Mouse (Mus musculus) thymus, postnatal 36 days (tissue): Measurements from ENCODE around the gene Ago3.
A peak's percentile ranks its signal among the peaks of the same experiment; 100 is the strongest.

Source experiments
- DNase-seq, 2 experiments: peaks; one replicate each; pipeline ENCODE4 v3.0.0; 2022; ENCODE audit warnings: mixed read lengths in 2 of 2

Ago3 gene

DNA sequence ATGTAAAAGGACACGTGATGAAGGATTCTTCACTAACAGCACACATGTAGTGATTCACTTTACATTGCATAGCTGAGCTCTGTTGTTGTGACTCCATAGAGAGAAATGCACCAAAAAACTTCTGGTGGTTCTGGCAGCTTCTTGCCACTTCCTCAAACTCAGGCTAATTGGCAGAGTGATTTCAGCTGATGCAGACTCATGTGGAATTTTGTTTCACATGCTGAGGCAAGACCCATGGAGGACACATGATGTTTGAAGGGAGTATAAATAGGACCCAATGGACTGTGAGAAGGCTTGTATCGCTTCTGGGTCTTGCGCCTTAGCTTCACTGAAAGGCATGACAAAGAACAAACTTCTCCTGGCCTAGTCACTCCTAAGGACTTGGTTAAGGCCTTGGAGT lies 16.8 kb downstream of the Ago3 start:
- no peak for DNase-seq

DNA sequence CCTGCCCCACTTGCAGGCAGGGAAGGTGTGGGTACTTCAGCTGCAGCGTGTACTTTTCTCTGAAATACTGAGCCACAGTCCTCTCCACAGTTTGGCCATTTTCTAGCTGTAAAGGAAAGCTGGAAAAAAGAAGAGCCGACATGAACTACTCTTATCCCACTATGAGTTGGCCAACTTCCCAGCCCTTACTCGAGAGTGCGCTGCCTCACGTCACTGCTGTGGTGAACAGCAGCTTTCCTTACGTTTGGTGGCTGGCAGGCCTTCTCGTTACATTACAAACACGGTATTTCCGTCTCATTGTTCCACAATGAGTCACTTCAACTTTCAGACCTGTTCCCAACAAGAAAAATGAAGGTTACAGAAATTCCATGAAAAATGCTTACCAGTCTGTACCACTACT lies 57.9 kb downstream of the Ago3 start:
- DNase-seq = no peak

DNA sequence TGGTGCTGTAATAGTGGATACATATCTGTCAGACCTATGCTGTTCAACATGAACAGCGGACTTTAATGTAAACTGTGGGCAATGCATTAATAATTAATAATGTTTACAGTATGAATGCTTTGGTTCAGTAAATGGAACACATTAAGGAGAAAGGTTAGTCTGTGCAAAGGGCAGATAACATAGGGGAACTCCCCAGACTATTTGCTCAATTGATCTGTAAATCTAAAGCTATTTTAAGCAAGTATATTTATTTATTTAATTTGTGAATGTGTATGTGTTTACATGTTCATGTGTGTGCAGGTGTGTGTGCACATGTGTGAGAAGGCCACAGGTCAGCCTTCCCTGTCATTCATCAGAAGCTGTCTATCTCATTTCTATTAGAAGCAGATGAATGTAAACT lies 69.3 kb downstream of the Ago3 start:
- DNase-seq = no peak

DNA sequence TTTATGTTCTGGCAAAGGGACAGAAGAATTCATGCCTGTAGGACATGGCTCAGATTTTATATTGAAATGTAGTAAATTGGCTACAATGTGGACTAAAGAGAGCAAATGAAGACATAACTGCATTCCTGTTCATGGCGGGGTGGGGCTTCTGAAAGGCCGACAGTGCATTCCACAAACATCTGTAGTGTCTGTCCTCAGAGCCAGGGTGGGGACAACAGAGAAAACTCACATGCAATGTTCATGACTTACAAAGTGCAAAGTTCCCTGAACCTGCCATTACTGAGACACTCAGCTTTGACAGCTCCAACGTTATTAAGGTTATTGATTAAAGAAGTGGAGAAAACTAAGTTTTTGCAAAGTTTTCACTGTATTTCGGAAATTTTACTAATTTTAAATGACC lies 85.9 kb downstream of the Ago3 start:
- no peak for DNase-seq

DNA sequence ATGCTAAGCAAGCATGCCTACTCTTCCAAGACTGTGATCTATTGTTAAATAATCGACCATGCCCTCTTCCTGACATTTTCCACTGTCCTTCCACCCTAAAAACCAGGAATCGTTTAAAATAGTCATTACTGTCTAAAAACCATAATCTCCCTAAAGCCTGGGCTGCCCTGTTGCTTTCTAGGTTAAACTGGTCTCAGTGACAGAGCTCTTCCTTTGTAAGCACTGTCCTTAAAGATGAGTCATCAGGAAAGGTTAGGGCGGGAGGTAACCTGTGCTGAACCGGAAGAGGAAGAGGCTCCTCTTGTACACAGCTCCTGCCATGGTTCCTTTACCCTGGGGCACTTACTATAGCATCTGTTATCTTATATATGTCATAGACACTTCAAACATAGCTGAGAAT lies 89.9 kb downstream of the Ago3 start:
- no peak for DNase-seq

DNA sequence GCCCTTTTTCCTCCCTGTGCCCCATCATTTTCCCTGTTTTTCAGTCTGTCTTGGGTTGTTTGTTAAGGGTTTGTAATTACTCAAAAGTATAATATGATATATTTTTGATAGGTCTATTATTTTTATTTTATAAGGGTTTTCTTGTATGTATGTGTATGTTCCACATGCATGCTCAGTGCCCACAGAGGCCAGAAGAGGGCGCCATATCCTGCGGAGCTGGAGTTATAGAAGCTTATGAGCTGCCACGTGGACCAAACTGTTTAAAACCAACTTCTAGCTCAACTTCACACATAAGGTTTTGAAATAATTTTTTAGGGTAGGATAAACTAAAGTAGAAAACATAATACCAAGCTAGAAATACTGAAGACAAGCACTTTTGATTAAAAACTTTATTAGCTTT lies 97.0 kb downstream of the Ago3 start:
- DNase-seq = peak in 1 of 2 experiments; percentile 19

DNA sequence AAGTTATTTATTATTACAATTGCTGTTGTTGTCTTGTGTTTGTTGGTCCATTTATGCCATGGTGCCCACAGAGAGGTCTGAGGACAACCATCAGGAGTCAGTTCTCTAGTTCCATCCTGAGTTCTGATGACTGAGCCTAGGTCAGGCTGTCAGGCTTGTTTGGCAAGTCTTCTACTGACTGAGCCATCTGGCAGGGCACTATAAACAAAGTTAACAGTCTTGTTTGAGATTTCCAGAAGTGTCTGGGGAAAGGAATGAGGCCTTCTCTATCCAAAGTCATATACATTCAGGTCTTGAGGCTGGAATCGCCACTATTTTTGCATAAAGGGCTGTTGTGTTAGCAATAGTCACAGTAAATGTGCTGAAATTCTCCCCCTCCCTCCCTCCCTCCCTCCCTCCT lies 97.6 kb downstream of the Ago3 start:
- no peak for DNase-seq

DNA sequence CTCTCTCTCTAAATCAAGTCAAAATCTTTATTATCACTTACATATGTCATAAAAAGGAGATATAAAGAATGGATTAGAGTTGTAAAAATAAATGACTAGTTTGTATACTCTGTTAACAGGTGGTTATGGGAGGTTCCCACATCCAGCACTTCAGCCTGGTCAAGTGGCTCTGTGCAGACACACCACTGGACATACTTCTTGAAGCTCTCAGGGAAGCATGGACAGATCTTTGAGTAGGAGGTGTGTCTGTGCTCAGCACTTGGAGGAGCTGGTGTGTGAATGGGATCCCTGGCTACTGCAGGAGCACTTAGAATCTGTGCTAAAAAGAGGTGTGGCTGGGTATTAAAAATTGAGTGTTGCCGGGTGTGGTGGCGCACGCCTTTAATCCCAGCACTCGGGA lies 99.1 kb downstream of the Ago3 start:
- no peak for DNase-seq

DNA sequence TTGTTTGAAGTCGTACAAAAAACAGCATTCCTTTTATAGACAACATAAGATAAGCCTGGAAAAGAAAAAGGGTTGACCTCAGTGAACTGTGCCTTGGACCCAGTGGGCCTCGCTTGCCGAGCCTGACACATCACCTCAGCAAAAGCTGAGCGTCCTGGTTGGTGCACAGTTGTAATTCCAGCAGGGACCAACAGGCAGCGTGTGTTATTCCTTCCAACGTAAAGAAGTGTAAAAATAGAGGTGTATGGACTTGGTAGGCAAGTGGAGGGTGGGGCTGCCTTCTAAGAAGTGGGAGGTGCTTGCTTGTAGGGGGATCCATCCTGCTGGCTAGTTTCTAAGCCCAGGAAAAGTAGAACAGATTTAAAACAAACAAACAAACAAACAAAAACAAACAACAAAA lies 103.3 kb downstream of the Ago3 start:
- DNase-seq = no peak

DNA sequence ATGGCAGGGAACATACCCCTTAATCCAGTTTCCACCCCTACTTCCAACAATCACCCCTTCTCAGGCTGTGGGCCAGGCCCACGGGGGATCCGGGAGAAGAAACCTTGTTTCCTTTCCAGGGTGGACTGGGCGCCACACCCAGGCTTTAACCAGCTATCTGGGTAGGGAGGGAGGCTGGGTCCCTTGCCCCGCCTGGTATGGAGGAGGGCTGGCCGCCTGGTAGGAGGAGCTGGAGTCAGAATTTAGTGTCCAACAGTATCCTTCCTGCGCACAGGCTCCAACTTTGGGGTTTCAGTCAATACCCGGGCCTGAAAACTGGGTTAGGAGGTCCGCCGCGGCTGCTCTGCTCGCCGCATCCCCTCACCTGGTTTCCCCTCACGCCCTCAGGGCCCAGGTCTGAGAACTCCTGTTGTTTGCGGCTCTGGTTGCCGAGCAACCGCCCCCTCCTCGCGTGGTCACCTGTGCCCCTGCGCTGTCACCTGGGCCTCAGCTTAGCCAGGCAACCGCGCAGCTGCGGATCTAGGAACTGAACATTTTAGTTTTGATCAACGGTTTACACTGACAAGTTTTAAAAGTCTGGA lies 104.0 kb downstream of the Ago3 start, which contains the start of gene Tekt2:
Gene Tekt2 (minus strand): TSS at position 408 of the 581 bp plus-strand sequence.
- DNase-seq = no peak

DNA sequence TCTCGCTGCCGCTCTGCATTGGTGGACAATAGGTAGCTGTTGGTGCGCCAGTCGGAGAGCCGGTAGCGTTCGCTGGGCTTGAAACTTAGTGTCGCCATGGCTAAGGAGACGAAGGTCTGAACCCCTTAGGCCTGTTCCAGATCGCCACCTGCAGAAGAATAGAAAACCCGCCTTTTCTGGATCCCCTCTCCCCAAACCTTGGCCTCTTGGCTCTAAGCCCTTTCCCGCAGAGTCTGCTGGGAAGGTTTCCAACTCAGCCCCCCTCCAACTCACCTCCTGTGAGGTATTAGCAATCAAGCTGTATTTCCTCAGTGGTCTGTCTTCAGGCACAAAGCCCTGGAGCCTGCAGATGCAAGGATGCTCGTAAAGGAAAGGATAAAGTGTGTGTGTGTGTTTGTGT lies 104.5 kb downstream of the Ago3 start:
- no peak for DNase-seq

DNA sequence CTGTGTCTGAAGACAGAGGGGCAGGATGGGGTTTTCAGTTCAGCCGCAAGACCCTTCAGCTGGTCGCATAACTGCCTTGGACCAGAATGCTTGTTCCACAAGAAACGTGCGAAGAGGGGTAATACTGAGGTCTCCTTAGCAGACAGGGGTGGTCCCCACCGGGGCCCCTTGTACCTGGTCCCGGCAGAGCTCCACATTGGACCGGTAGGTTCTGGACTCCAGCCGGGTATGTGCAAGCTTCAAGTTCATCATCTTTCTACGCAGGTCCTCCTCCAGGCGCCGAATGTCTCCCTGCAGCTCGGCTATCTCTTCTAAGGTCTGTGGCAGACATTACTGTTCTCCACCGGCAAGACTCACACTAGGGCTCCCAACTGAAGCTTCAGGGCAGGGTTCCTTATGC lies 106.7 kb downstream of the Ago3 start:
- no peak for DNase-seq

DNA sequence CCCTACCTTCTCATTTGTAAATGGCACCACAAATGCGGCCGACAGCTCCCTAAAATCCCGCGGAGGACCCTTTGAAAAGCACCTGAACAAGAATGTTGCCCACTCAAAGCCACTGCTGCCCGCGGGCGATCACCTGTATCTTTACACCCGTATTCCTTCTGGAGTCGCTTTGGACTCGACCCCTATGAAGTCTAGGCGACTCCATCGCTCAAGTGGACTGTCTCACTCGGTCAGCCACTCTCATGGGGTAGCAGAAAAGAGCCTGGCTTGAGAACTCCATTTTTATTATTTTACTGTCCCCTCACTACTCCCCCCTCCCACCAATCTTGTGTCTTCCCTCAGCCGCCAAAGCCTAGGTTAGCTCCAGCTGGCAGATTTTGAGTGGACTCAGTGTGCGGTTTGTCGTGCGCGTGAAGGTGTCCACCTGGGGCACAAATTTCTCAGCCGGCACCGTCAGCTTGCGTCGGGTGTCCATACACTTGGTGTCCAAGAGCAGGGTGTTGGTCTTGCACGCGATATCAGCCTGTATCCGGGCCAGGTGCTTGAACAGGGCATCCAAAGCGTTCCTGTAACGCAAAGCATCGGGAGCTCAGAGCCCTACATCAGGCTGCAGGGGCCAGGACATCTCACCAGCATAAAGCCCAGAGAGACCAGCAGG lies 107.4 kb downstream of the Ago3 start:
- DNase-seq = peak in 1 of 2 experiments; percentile 33

DNA sequence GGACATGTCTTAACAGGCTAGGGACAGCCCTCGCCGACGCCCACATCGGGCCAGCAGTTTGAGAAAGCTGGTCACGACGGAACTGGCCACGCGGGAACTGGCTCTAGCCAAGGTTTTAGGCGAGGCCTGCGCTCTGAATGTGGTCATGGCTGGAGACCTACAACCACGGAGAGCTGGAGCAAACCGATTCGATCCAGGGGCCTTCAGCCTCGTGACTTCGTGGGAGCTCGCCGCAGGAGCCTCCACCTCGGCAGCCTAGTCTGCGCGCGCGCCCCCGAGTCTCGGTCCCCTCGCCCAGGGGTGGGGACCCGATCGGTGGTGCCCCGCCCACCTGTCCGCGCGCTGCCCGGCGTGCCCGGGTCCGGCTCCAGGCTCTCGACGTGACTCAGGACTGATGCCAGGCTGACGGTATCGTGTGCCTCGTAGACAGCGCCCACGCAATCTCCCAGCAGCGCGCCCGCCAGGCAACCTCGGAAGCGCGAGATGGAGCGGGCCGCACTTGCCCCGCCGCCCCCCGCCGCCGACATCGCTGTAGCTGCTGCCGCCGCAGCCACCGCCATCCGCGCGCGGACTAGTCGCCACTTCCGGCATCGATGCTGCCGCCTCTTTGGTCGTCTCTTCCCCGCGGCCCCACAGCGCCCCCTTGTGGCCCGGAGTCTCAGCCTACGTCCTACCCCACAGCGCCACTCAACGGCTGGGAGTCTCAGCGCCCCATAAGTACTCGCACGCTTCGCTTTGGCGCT lies 108.1 kb downstream of the Ago3 start, which contains the start of gene Adprhl2:
Gene Adprhl2 (minus strand): TSS at position 593 of the 743 bp plus-strand sequence.
- peak; percentile 97 to 99 for DNase-seq

DNA sequence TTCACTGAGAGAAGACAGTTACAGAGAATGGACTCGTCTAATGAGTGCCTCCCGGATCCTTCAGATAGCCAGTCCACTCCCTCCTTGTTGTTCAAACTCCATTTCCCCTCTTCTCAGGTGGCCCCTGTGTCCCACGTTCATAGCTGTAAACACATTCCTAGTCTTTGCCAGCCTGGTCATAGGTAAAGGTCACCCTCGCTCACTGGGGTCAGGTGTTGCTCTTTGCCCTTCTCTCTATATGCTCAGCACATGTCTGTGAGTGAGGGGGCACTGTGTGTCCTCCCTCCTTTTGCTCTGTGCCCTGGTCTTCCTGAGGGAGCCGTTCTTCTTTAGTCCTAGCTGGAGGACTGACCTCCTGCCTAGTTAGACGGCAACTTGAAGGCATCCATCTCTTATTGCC lies 109.5 kb downstream of the Ago3 start:
- no peak for DNase-seq

DNA sequence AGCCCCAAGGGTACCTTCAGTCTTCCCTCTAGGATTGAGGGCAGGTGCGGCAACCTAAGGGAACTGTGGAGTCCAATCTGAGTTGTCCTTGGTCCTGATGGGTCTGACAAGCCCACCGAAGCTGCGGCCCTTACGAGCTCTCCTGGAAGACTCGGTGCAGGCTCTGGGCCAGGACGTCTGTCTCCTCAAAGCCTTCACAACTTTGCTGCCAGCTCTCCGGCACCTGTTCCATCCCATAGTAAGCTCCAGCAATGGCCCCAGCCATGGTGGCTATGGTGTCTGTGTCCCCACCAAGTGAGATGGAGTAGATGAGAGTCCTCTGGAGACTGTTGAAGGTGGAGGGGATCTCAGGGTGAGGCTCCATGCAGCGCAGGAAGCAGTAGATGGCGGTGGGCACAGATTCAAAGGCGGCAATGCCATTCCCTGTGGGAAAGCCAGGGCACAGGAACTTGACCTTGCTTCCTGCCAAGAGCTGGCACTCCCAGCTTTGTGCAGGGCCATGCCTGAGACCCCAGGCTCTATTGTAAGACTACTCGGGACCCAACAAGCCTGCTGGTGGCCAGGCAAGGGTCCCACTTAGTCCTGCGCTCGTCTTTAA lies 112.8 kb downstream of the Ago3 start:
- no peak for DNase-seq

DNA sequence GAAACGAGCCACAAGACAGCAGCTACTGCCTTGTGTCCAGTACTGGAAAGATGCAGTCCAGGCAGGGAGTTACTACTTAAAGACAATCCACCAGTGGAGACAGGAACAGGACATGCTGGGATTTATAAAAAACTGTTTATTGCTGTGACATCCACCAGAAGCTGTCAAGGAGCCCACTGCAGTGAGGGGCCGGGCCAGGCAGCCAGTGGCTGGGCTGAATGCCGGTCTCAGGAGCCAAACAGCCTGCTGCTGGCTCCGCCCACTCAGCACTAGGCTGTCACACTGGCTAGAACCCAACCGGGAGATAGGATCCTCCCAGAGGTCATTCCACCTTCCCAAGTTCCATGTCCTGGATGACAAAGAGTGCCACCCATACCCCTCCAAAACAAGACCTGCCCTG lies 113.4 kb downstream of the Ago3 start:
- DNase-seq = no peak

DNA sequence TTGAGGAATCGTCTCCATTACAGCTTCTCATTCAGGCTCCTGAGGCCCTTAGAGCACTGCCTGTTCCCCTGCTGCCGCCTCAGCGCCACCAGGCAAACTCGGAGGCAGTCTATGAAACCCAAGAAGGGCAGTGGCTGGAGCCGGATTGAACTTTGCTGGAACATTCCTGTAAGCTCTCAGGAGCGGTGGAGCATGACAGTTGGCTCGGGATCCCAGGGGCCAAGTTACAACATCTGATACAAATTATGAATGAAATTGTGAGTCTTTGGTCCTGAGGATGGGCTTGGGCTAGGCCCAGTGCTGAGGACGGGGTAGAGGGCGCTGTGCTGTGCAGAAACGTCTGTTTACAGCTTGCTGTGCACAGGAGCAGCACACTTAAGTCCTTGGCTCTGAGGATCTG lies 115.0 kb downstream of the Ago3 start:
- DNase-seq = no peak

DNA sequence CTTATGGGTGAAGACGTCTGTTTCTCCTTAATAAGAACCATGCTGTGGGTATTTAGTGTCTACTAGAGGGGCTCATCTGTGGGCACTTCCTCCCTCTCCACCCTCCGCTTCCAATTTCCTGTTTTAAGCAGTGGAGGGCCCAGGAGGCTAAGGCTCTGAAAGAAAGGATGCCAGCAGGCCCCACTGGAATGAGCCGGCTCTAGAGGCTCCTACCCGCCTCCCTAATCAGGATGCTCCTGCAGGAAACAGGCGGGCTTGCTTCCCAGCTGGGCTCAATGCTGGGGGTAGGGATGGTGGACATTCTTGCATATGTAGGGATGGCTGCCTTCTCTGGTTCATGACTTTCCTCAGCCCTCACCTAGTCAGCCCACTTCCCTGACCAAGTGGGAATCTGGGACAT lies 116.2 kb downstream of the Ago3 start:
- no peak for DNase-seq

DNA sequence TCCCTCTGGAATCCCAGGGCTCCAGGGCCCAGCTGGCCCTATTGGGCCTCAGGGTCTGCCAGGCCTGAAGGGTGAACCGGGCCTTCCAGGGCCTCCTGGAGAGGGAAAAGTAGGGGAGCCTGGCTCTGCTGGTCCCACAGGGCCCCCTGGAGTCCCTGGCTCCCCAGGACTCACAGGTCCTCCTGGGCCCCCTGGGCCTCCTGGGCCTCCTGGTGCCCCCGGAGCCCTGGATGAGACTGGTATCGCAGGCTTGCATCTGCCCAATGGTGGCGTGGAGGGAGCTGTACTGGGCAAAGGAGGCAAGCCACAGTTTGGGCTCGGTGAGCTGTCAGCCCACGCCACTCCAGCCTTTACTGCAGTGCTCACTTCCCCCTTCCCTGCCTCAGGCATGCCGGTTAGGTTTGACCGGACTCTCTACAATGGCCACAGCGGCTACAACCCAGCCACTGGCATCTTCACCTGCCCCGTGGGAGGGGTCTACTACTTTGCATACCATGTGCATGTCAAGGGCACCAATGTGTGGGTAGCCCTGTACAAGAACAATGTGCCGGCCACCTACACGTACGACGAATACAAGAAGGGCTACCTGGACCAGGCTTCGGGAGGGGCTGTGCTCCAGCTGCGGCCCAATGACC lies 117.7 kb downstream of the Ago3 start:
- no peak for DNase-seq

DNA sequence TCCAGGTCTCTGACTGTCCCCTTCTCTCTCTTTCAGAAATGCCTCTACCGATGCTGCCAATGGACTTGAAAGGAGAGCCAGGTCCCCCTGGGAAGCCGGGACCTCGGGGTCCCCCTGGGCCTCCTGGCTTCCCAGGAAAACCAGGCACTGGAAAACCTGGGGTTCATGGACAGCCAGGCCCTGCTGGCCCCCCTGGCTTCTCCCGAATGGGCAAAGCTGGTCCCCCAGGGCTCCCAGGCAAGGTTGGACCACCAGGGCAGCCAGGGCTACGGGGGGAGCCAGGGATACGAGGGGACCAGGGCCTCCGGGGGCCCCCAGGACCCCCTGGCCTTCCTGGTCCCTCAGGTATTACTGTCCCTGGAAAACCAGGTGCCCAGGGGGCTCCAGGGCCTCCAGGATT lies 119.0 kb downstream of the Ago3 start:
- DNase-seq = no peak

DNA sequence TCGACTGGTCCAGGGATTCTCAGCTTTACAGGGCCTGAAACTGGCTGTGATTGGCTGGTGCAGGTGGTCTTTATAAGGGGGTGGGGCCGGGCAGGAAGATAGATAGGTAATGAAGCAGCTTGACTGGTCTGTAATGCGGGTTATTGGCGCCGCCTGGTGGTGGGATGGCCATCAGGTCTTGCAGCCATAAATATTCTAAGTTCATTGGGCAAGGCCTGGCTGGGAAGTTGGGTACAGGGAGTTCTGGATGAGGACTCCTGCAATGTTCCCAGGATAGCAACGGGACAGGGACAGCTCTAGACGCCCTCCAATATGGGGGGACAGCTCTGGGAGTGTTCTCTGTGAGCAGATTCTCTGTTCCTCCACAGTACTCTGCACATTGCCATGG lies 119.4 kb downstream of the Ago3 start:
- DNase-seq = peak; percentile 78 to 82

DNA sequence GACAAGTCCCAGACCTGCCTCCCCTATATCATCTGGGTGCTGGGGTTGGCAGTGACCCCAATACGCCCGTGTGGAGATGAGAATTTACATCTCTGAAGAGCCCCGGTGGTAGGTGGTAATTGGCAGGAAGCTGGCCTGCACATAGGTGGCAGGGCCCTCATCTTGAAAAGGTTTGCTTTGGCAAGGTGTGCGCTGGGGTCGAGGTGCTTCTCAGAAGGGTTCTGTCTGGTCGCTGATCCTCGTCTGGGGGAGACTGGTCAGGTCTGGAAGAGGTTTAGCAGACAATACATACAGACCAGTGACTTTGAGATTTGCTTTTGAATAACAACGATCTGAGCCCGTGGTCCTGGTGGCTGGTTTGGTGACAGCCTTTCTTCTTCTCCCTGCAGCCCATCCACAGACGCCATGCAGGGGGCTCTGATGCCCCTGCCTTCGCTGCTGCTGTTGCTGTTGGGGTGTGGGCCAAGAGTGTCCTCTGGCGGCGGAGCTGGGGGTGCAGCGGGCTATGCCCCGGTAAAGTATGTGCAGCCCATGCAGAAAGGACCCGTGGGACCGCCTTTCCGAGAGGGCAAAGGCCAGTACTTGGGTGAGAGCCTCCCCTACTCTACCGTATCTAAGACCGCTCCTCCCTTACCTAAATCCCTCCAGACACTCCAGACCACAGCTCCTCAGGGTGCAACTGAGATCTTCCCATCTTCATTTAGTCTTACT lies 120.0 kb downstream of the Ago3 start:
- DNase-seq = peak; percentile 35 to 45
